In genomic region chr1:138622431-138622830, GRCm38 (mm10) we compare ENCODE assay signal across 13 mouse cellular contexts. TPM values are rescaled to one million over a fixed set of nuclear protein-coding genes. Genes with fewer than 3 reads are reported as not detected.
DNase-seq lines count a peak whose midpoint lies in the region; ATAC-seq and TF ChIP-seq lines count a peak whose summit lies in the region.
"Had no signal": no experiment of that assay in that cellular context is flagged by ENCODE, and none has a peak within 500 bp of the region (broad histone marks: within the 10 kb centered on the region; RNA-seq: fewer than 3 reads in every experiment).

No protein-coding gene starts in this region.

- TF ChIP-seq POLR2A in kidney, adult 2 months (IDR thresholded peaks at IDR 0.05; ENCODE audit: low read depth, low read length) = no peak

- DNase-seq in kidney, adult 2 months = peak; percentile 41
- no peak for DNase-seq in kidney, adult 9 months
- DNase-seq in Muller cell, postnatal 12 days (ENCODE audit: inconsistent ontology term) = peak; percentile 60
- peak; percentile 77 to 79 for DNase-seq in heart, postnatal 10 days
- DNase-seq in right cerebral cortex, adult 2 months (ENCODE audit: low spot score in 2 of 2) = no peak
- DNase-seq: thymus, postnatal 14 days had no signal

- H3K36me3 ChIP-seq in kidney, adult 2 months (ENCODE audit: control insufficient read depth, insufficient read depth, low read length) = no peaks in the 10 kb centered on the region
- H3K36me3 ChIP-seq in embryonic facial prominence, embryonic 15.5 days = no peaks in the 10 kb centered on the region
- no peaks in the 10 kb centered on the region for H3K36me3 ChIP-seq in forebrain, embryonic 16.5 days (ENCODE audit: control insufficient read depth, insufficient read depth)
- no peaks in the 10 kb centered on the region for H3K36me3 ChIP-seq in kidney, embryonic 16.5 days (ENCODE audit: insufficient read depth, low read length)
- H3K36me3 ChIP-seq: heart, embryonic 13.5 days; lung, embryonic 15.5 days had no signal

- no peak for TF ChIP-seq CTCF in kidney, adult 2 months (conservative IDR thresholded peaks at IDR 0.05; ENCODE audit: insufficient read depth, insufficient read length, low read depth, low read length)

- H3K9me3 ChIP-seq in embryonic facial prominence, embryonic 15.5 days (replicated peaks) = no peaks in the 10 kb centered on the region
- no peaks in the 10 kb centered on the region for H3K9me3 ChIP-seq in forebrain, embryonic 16.5 days (ENCODE audit: control insufficient read depth, low read length)
- H3K9me3 ChIP-seq in kidney, embryonic 16.5 days (ENCODE audit: low read length) = no peaks in the 10 kb centered on the region
- H3K9me3 ChIP-seq: heart, embryonic 13.5 days; lung, embryonic 15.5 days had no signal

- WGBS in kidney, adult 2 months = 72% methylated on average over 3 of the region's 3 CpGs
- 30% methylated on average over 3 of the region's 3 CpGs for whole genome bisulfite sequencing in embryonic facial prominence, embryonic 15.5 days
- WGBS in forebrain, embryonic 16.5 days = 80% methylated on average over 3 of the region's 3 CpGs
- WGBS in kidney, embryonic 16.5 days = 82% methylated on average over 3 of the region's 3 CpGs

- no peaks in the 10 kb centered on the region for H3K27me3 ChIP-seq in kidney, adult 2 months (replicated peaks; ENCODE audit: control insufficient read depth, insufficient read depth, low read length)
- no peaks in the 10 kb centered on the region for H3K27me3 ChIP-seq in embryonic facial prominence, embryonic 15.5 days
- no peaks in the 10 kb centered on the region for H3K27me3 ChIP-seq in forebrain, embryonic 16.5 days (replicated peaks; ENCODE audit: control insufficient read depth, insufficient read depth, low read length)
- no peaks in the 10 kb centered on the region for H3K27me3 ChIP-seq in kidney, embryonic 16.5 days (ENCODE audit: insufficient read depth, low read length)
- H3K27me3 ChIP-seq: heart, embryonic 13.5 days; lung, embryonic 15.5 days had no signal

- no peak overlapping the region for H3K27ac ChIP-seq in kidney, adult 2 months (ENCODE audit: insufficient read depth, low read depth, low read length)
- peak overlapping the region; percentile 51 for H3K27ac ChIP-seq in embryonic facial prominence, embryonic 15.5 days (replicated peaks)
- no peak overlapping the region for H3K27ac ChIP-seq in forebrain, embryonic 16.5 days (ENCODE audit: low read length)
- no peak overlapping the region for H3K27ac ChIP-seq in kidney, embryonic 16.5 days (ENCODE audit: low read length)
- H3K27ac ChIP-seq: heart, embryonic 13.5 days; left cerebral cortex, adult 2 months; lung, embryonic 15.5 days had no signal

- H3K4me2 ChIP-seq in embryonic facial prominence, embryonic 15.5 days (replicated peaks) = no peak overlapping the region
- no peak overlapping the region for H3K4me2 ChIP-seq in forebrain, embryonic 16.5 days (ENCODE audit: low read length)
- H3K4me2 ChIP-seq in kidney, embryonic 16.5 days (replicated peaks; ENCODE audit: low read depth, low read length) = no peak overlapping the region
- H3K4me2 ChIP-seq: heart, embryonic 13.5 days; lung, embryonic 15.5 days had no signal

- intact Hi-C loops in heart, postnatal 10 days (cut with DNase I) = loop anchor here (5.0 kb wide), 1 partner anchor 295 kb away; no protein-coding TSS in a partner anchor

- ATAC-seq in embryonic facial prominence, embryonic 15.5 days (ENCODE audit: insufficient number of reproducible peaks, low FRiP score, low TSS enrichment, low read depth) = no peak
- ATAC-seq in forebrain, embryonic 16.5 days = no peak
- no peak for ATAC-seq in kidney, embryonic 16.5 days (ENCODE audit: low FRiP score, low TSS enrichment)
- ATAC-seq: intestine, embryonic 16.5 days had no signal

- peaks cover 3% of the 10 kb centered on the region; the same call in 1 of the 2 replicates for H3K4me1 ChIP-seq in kidney, adult 2 months (ENCODE audit: control insufficient read depth, insufficient read depth, low read length)
- H3K4me1 ChIP-seq in embryonic facial prominence, embryonic 15.5 days = peaks cover 13% of the 10 kb centered on the region
- H3K4me1 ChIP-seq in forebrain, embryonic 16.5 days (replicated peaks; ENCODE audit: control insufficient read depth, insufficient read depth, low read length) = peaks cover 16% of the 10 kb centered on the region
- peaks cover 12% of the 10 kb centered on the region for H3K4me1 ChIP-seq in kidney, embryonic 16.5 days (ENCODE audit: insufficient read depth, low read length)

- no peak overlapping the region for H3K4me3 ChIP-seq in kidney, adult 2 months (ENCODE audit: insufficient read depth, low read depth, low read length)
- H3K4me3 ChIP-seq in embryonic facial prominence, embryonic 15.5 days (replicated peaks) = no peak overlapping the region
- no peak overlapping the region for H3K4me3 ChIP-seq in forebrain, embryonic 16.5 days (replicated peaks; ENCODE audit: low read length)
- no peak overlapping the region for H3K4me3 ChIP-seq in kidney, embryonic 16.5 days (ENCODE audit: low read length)
- H3K4me3 ChIP-seq: heart, embryonic 13.5 days; left cerebral cortex, adult 2 months; lung, embryonic 15.5 days had no signal

- no peak overlapping the region for H3K9ac ChIP-seq in embryonic facial prominence, embryonic 15.5 days
- H3K9ac ChIP-seq in forebrain, embryonic 16.5 days (replicated peaks; ENCODE audit: low read depth, low read length) = no peak overlapping the region
- no peak overlapping the region for H3K9ac ChIP-seq in kidney, embryonic 16.5 days (replicated peaks; ENCODE audit: low read length)
- H3K9ac ChIP-seq: heart, embryonic 13.5 days; lung, embryonic 15.5 days had no signal

RNA-seq across cellular contexts. Expression of gene Nek7, which starts 2.5 kb away (rescaled TPM):
- polyA plus RNA-seq in kidney, adult 2 months (2012; rRNA removed) = 14.6 and 17.1 TPM in 2 replicates
- polyA plus RNA-seq in embryonic facial prominence, embryonic 15.5 days (2015; fragmentation: Nextera tagmentation; extraction: Ambion mirVana) = 39.4 and 40.3 TPM in 2 replicates
- total RNA-seq in heart, postnatal 10 days (2021) = 10 to 100 TPM; 62.1 to 63.5 TPM
- 9.5 and 11.6 TPM in 2 replicates for polyA plus RNA-seq in forebrain, embryonic 16.5 days (2015; fragmentation: Nextera tagmentation; extraction: Ambion mirVana)
- polyA plus RNA-seq in kidney, embryonic 16.5 days (2015; fragmentation: Nextera tagmentation; extraction: Ambion mirVana) = 42.6 and 43.7 TPM in 2 replicates

Comparison
In these comparisons a context has a peak if more than half of its experiments do, and no peak if none do; other contexts are left out.
1. DNase-seq: peak in kidney, adult 2 months (single experiment), Muller cell, postnatal 12 days (single experiment) and heart, postnatal 10 days (2 of 2); none in kidney, adult 9 months (single experiment) and right cerebral cortex, adult 2 months (0 of 2).